Mouse (Mus musculus): ENCODE measurements around the gene Olfr800. TPM values are rescaled to one million over a fixed set of nuclear protein-coding genes. Genes with fewer than 3 reads are reported as not detected.

Gene Olfr800
- not detected in 2 replicates for polyA plus RNA-seq (2012; rRNA removed; ENCODE audit: low replicate concordance)

GRCm38 (mm10) chr10:129657394-129657793, at the start of gene Olfr800:
Olfr800 (plus strand) TSS chr10:129657694.

GRCm38 (mm10) chr10:129612470-129612869, 45.0 kb upstream of the Olfr800 start, which contains the start of gene Olfr796:
Olfr796 (minus strand) TSS chr10:129612570.

GRCm38 (mm10) chr10:129627834-129628233, 29.7 kb upstream of the Olfr800 start, which contains the start of gene Olfr798:
Olfr798 (minus strand) TSS chr10:129627934.

GRCm38 (mm10) chr10:129637184-129637583, 20.3 kb upstream of the Olfr800 start, which contains the start of gene Olfr799:
Olfr799 (plus strand) TSS chr10:129637484.

GRCm38 (mm10) chr10:129673765-129674164, 16.3 kb downstream of the Olfr800 start, which contains the start of gene Olfr801:
Olfr801 (minus strand) TSS chr10:129673865.

GRCm38 (mm10) chr10:129688069-129688468, 30.6 kb downstream of the Olfr800 start, which contains the start of gene Olfr802:
Olfr802 (minus strand) TSS chr10:129688169.

GRCm38 (mm10) chr10:129694186-129694585, 36.7 kb downstream of the Olfr800 start, which contains the start of gene Olfr803:
Olfr803 (minus strand) TSS chr10:129694286.

GRCm38 (mm10) chr10:129702910-129703309, 45.4 kb downstream of the Olfr800 start, which contains the start of gene Olfr804:
Olfr804 (plus strand) TSS chr10:129703210.

Other genes starting within 250 kb of the Olfr800 start
- gene Olfr786, start 230.4 kb upstream of the Olfr800 start, polyA plus RNA-seq (2012; rRNA removed; ENCODE audit: low replicate concordance): not detected in 2 replicates
- not detected in 2 replicates for gene Olfr787, start 195.8 kb upstream of the Olfr800 start, polyA plus RNA-seq (2012; rRNA removed; ENCODE audit: low replicate concordance)
- not detected in 2 replicates for gene Olfr788, start 186.7 kb upstream of the Olfr800 start, polyA plus RNA-seq (2012; rRNA removed; ENCODE audit: low replicate concordance)
- not detected in 2 replicates for gene Olfr789, start 172.9 kb upstream of the Olfr800 start, polyA plus RNA-seq (2012; rRNA removed; ENCODE audit: low replicate concordance)
- gene Olfr790, start 159.2 kb upstream of the Olfr800 start, polyA plus RNA-seq (2012; rRNA removed; ENCODE audit: low replicate concordance): not detected in 2 replicates
- gene Olfr791, start 135.9 kb upstream of the Olfr800 start, polyA plus RNA-seq (2012; rRNA removed; ENCODE audit: low replicate concordance): not detected in 2 replicates
- gene Olfr792, start 118.5 kb upstream of the Olfr800 start, polyA plus RNA-seq (2012; rRNA removed; ENCODE audit: low replicate concordance): not detected in 2 replicates
- not detected in 2 replicates for gene Olfr794, start 90.0 kb upstream of the Olfr800 start, polyA plus RNA-seq (2012; rRNA removed; ENCODE audit: low replicate concordance)
- gene Olfr796, start 45.1 kb upstream of the Olfr800 start, polyA plus RNA-seq (2012; rRNA removed; ENCODE audit: low replicate concordance): not detected in 2 replicates
- gene Olfr798, start 29.8 kb upstream of the Olfr800 start, polyA plus RNA-seq (2012; rRNA removed; ENCODE audit: low replicate concordance): not detected in 2 replicates
- not detected in 2 replicates for gene Olfr799, start 20.2 kb upstream of the Olfr800 start, polyA plus RNA-seq (2012; rRNA removed; ENCODE audit: low replicate concordance)
- gene Olfr801, start 16.2 kb downstream of the Olfr800 start, polyA plus RNA-seq (2012; rRNA removed; ENCODE audit: low replicate concordance): not detected in 2 replicates
- not detected in 2 replicates for gene Olfr802, start 30.5 kb downstream of the Olfr800 start, polyA plus RNA-seq (2012; rRNA removed; ENCODE audit: low replicate concordance)
- not detected in 2 replicates for gene Olfr803, start 36.6 kb downstream of the Olfr800 start, polyA plus RNA-seq (2012; rRNA removed; ENCODE audit: low replicate concordance)
- not detected in 2 replicates for gene Olfr804, start 45.5 kb downstream of the Olfr800 start, polyA plus RNA-seq (2012; rRNA removed; ENCODE audit: low replicate concordance)
- not detected in 2 replicates for gene Olfr805, start 71.7 kb downstream of the Olfr800 start, polyA plus RNA-seq (2012; rRNA removed; ENCODE audit: low replicate concordance)
- not detected in 2 replicates for gene Olfr806, start 84.2 kb downstream of the Olfr800 start, polyA plus RNA-seq (2012; rRNA removed; ENCODE audit: low replicate concordance)
- not detected in 2 replicates for gene Olfr807, start 100.1 kb downstream of the Olfr800 start, polyA plus RNA-seq (2012; rRNA removed; ENCODE audit: low replicate concordance)
- gene Olfr808, start 107.8 kb downstream of the Olfr800 start, polyA plus RNA-seq (2012; rRNA removed; ENCODE audit: low replicate concordance): not detected in 2 replicates
- not detected in 2 replicates for gene Olfr809, start 116.9 kb downstream of the Olfr800 start, polyA plus RNA-seq (2012; rRNA removed; ENCODE audit: low replicate concordance)
- not detected in 2 replicates for gene Olfr810, start 137.2 kb downstream of the Olfr800 start, polyA plus RNA-seq (2012; rRNA removed; ENCODE audit: low replicate concordance)
- gene Olfr811, start 146.7 kb downstream of the Olfr800 start, polyA plus RNA-seq (2012; rRNA removed; ENCODE audit: low replicate concordance): not detected in 2 replicates
- not detected in 2 replicates for gene Olfr812, start 188.4 kb downstream of the Olfr800 start, polyA plus RNA-seq (2012; rRNA removed; ENCODE audit: low replicate concordance)
- not detected in 2 replicates for gene Olfr813, start 197.7 kb downstream of the Olfr800 start, polyA plus RNA-seq (2012; rRNA removed; ENCODE audit: low replicate concordance)
- gene Olfr814, start 222.2 kb downstream of the Olfr800 start, polyA plus RNA-seq (2012; rRNA removed; ENCODE audit: low replicate concordance): not detected in 2 replicates
- not detected in 2 replicates for gene Olfr815, start 248.2 kb downstream of the Olfr800 start, polyA plus RNA-seq (2012; rRNA removed; ENCODE audit: low replicate concordance)

All from duodenum, adult 2 months (tissue).